Mouse (Mus musculus) neural tube, embryonic 13.5 days (tissue): ENCODE data around the gene Mpp3. TPM values are rescaled to one million over a fixed set of nuclear protein-coding genes. Genes with fewer than 3 reads are reported as not detected.

Experiments used
- ATAC-seq: fragments of 200-750 bp; cut with Nextera tagmentation; 2 replicates; pipeline ENCODE4 v1.8.0; 2017; ENCODE audit warnings: low read depth, mild to moderate bottlenecking, moderate TSS enrichment, moderate library complexity
- H3K27ac ChIP-seq: fragments of 300-500 bp; sonication (generic); replicated peaks from 2 replicates; pipeline ENCODE4 v1.5.1; 2015; ENCODE audit warnings: moderate library complexity, mild to moderate bottlenecking, inconsistent platforms
- H3K27me3 ChIP-seq: fragments of 300-500 bp; sonication (generic); 2 replicates; pipeline ENCODE4 v1.6.1; 2015; ENCODE audit warnings: mild to moderate bottlenecking, inconsistent platforms
- H3K36me3 ChIP-seq: fragments of 300-500 bp; sonication (generic); 2 replicates; pipeline ENCODE4 v1.6.1; 2015; ENCODE audit warnings: mild to moderate bottlenecking, inconsistent platforms
- H3K4me1 ChIP-seq: fragments of 300-500 bp; sonication (generic); replicated peaks from 2 replicates; pipeline ENCODE4 v1.6.1; 2015; ENCODE audit warnings: inconsistent platforms
- H3K4me2 ChIP-seq: fragments of 300-500 bp; sonication (generic); 2 replicates; pipeline ENCODE4 v1.6.1; 2015; ENCODE audit warnings: inconsistent platforms, mild to moderate bottlenecking, moderate library complexity
- H3K4me3 ChIP-seq: fragments of 300-500 bp; sonication (generic); 2 replicates; pipeline ENCODE4 v1.5.1; 2015; ENCODE audit warnings: mild to moderate bottlenecking, inconsistent platforms
- H3K9ac ChIP-seq: fragments of 300-500 bp; sonication (generic); 2 replicates; pipeline ENCODE4 v1.6.1; 2015; ENCODE audit warnings: moderate library complexity, mild to moderate bottlenecking, inconsistent platforms
- H3K9me3 ChIP-seq: fragments of 300-500 bp; sonication (generic); 2 replicates; pipeline ENCODE4 v1.6.1; 2016; ENCODE audit warnings: inconsistent platforms
- WGBS: fragments of 180-500 bp; shearing (Covaris S2); methylation state at CpG from one replicate; pipeline ENCODE4 v1.1.7; 2015; 5-methylcytosine and 5-hydroxymethylcytosine counted together
- polyA plus RNA-seq: library from polyadenylated mRNA; unstranded; fragments of >200 nt; fragmentation: Nextera tagmentation; extraction: Ambion mirVana; gene quantifications from 2 replicates; pipeline ENCODE4 v1.2.1, GENCODE M21; 2015

Mpp3 gene
- polyA plus RNA-seq, 1 experiment from 2014 or later, result 49.6 TPM

GRCm38 (mm10) chr11:102051954-102052353 is 23.7 kb upstream of the Mpp3 start:
- 0 out of 2 replicates have a peak, but pooled peaks cover under 1% of the 10 kb centered on the region for H3K27me3 ChIP-seq
- no peaks in the 10 kb centered on the region for H3K4me1 ChIP-seq
- no peak overlapping the region for H3K4me3 ChIP-seq
- H3K9ac ChIP-seq, result no peak overlapping the region
- WGBS, result 47% methylated on average over 4 of the region's 4 CpGs
- H3K9me3 ChIP-seq, result no peaks in the 10 kb centered on the region
- no peak for ATAC-seq
- H3K36me3 ChIP-seq, result no peaks in the 10 kb centered on the region
- no peak overlapping the region for H3K4me2 ChIP-seq
- no peak overlapping the region for H3K27ac ChIP-seq

DNA sequence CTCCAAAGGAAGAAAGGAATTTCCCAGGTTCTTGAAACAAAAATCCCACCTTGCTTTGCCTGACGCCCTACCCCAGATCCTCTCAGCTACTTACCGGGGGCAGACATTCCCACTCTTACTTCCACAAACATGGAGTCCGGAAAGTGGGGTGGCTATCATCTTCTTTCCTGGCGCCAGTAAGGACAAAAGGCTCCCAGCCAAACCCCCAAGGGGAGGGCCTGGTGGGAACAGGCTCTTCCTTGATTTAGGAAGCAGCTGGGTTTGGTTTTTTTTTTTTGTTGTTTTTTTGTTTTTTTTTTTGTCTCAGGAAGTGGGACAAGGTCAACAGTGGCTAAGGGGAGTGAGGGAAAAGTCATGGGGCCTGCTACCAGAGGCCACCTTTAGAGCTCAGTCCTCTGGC is 23.3 kb upstream of the Mpp3 start:
- WGBS, result 68% methylated on average over 4 of the region's 4 CpGs
- H3K4me2 ChIP-seq, result no peak overlapping the region
- H3K27me3 ChIP-seq, result no peaks in the 10 kb centered on the region
- no peak for ATAC-seq
- H3K9ac ChIP-seq, result no peak overlapping the region
- no peak overlapping the region for H3K27ac ChIP-seq
- H3K9me3 ChIP-seq, result no peaks in the 10 kb centered on the region
- H3K36me3 ChIP-seq, result no peaks in the 10 kb centered on the region
- no peak overlapping the region for H3K4me3 ChIP-seq
- no peaks in the 10 kb centered on the region for H3K4me1 ChIP-seq

DNA sequence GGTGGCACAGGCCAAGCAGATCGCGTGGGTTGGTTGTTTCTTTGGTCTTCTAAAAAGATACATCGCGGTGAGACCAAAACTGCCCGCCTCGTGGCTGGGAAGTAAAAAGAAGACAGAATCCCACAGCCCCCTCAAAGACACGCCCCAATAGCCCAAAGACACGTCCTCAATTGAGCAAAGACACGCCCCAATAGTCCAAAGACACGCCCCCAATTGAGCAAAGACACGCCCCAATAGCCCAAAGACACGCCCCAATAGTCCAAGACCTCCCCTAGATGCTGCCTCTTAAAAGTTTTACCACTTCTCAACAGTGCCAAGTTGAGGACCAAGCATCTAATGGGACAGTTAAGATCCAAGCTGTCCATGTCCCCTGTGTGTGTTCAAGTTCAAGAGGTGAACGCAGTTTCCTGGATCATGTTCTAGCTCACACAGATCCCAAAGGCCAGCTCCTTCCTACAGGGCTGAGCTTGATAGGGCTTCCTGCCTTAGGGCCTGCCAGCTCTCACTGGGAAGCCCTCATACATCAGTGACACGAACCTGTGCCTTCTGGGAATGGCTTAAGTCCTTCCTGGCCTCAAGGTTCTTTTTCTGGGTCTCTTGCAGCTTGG is 21.7 kb upstream of the Mpp3 start:
- H3K27ac ChIP-seq, result no peak overlapping the region
- ATAC-seq, result no peak
- WGBS, result 57% methylated on average over 14 of the region's 14 CpGs

DNA sequence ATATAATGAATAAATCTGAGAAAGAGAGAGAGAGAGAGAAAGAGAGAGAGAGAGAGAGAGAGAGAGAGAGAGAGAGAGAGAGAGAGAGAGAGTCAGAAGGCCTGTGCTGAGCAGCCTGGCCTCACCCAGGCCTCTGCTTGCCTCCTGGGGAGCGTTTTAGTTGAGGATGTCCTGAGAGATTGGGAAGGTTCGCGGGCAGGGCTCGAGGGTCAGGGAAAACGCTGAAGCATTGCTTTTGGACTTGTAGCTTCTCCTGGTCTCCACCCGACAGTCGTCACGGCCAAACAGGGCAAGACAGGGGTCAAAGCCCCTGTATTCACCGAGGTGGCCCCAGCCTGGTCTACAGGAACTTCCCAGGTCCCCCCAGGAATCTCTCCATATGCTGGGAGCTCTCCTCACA is 18.3 kb upstream of the Mpp3 start:
- no peak overlapping the region for H3K4me2 ChIP-seq
- H3K4me1 ChIP-seq, result no peaks in the 10 kb centered on the region
- H3K27ac ChIP-seq, result no peak overlapping the region
- H3K36me3 ChIP-seq, result no peaks in the 10 kb centered on the region
- H3K9ac ChIP-seq, result no peak overlapping the region
- H3K9me3 ChIP-seq, result peaks cover 10% of the 10 kb centered on the region
- H3K4me3 ChIP-seq, result no peak overlapping the region
- WGBS, result 83% methylated on average over 9 of the region's 9 CpGs
- no peaks in the 10 kb centered on the region for H3K27me3 ChIP-seq
- no peak for ATAC-seq

More for the DNA sequence above, 21.7 kb upstream of the Mpp3 start:
- H3K4me1 ChIP-seq, result no peaks in the 10 kb centered on the region
- H3K4me2 ChIP-seq, result no peak overlapping the region
- H3K9ac ChIP-seq, result no peak overlapping the region
- H3K9me3 ChIP-seq, result peaks cover 9% of the 10 kb centered on the region
- H3K4me3 ChIP-seq, result no peak overlapping the region
- no peaks in the 10 kb centered on the region for H3K36me3 ChIP-seq
- H3K27me3 ChIP-seq, result no peaks in the 10 kb centered on the region

- Histone ChIP-seq H3K9ac (no peak overlapping the region), H3K27ac (no peak overlapping the region), H3K27me3 (no peaks in the 10 kb centered on the region), H3K4me3 (no peak overlapping the region), H3K4me1 (no peaks in the 10 kb centered on the region), H3K36me3 (no peaks in the 10 kb centered on the region), H3K4me2 (no peak overlapping the region), H3K9me3 (peaks cover 10% of the 10 kb centered on the region)
- no peak for ATAC-seq
- WGBS, result 89% methylated on average over 7 of the region's 7 CpGs
Measured at GRCm38 (mm10) chr11:102044691-102045212, 16.5 kb upstream of the Mpp3 start.

DNA sequence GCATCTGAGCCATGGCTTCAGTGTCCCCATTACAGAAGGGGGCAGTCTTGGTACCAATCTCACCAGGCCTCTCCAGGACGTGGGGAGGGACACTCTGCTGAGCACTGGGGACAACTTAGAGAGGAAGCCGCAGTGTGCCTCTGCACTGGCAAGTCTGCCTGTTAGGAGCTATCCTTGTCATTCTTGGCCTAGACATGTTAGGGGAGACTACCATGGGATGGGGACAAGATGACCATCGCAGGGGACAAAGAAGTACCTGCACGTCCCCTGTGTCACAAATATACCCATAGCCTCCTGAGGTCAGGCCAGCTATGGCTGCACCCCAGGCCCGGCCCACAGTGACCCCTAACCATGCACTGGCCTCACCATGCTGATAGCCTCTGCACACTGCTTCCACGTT is 15.1 kb upstream of the Mpp3 start:
- no peak for ATAC-seq
- H3K27ac ChIP-seq, result no peak overlapping the region
- H3K4me3 ChIP-seq, result no peak overlapping the region
- H3K27me3 ChIP-seq, result no peaks in the 10 kb centered on the region
- no peaks in the 10 kb centered on the region for H3K4me1 ChIP-seq
- H3K36me3 ChIP-seq, result no peaks in the 10 kb centered on the region
- H3K4me2 ChIP-seq, result no peak overlapping the region
- peaks cover 10% of the 10 kb centered on the region for H3K9me3 ChIP-seq
- no peak overlapping the region for H3K9ac ChIP-seq
- 84% methylated on average over 6 of the region's 6 CpGs for WGBS

GRCm38 (mm10) chr11:102042971-102043370 is 14.7 kb upstream of the Mpp3 start:
- Histone ChIP-seq H3K36me3 (no peaks in the 10 kb centered on the region), H3K4me2 (no peak overlapping the region), H3K9me3 (peaks cover 10% of the 10 kb centered on the region), H3K27ac (no peak overlapping the region), H3K9ac (no peak overlapping the region), H3K4me3 (no peak overlapping the region), H3K4me1 (no peaks in the 10 kb centered on the region), H3K27me3 (no peaks in the 10 kb centered on the region)
- ATAC-seq, result no peak
- 89% methylated on average over 13 of the region's 14 CpGs for WGBS

GRCm38 (mm10) chr11:102041350-102041949 is 13.2 kb upstream of the Mpp3 start, which contains the start of gene Cd300lg:
TSS of gene Cd300lg (plus strand) at chr11:102041509.
- no peak within 1 kb of the TSS for H3K27ac ChIP-seq
- H3K9ac ChIP-seq, result no peak within 1 kb of the TSS
- no peaks in the 10 kb centered on the region for H3K27me3 ChIP-seq
- H3K4me2 ChIP-seq, result no peak within 1 kb of the TSS
- WGBS, result 54% methylated on average over 5 of the region's 5 CpGs
- H3K9me3 ChIP-seq, result peaks cover 10% of the 10 kb centered on the region
- no peak within 1 kb of the TSS for H3K4me3 ChIP-seq
- ATAC-seq, result no peak
- no peaks in the 10 kb centered on the region for H3K4me1 ChIP-seq
- H3K36me3 ChIP-seq, result no peaks in the 10 kb centered on the region

GRCm38 (mm10) chr11:102040646-102041045 is 12.4 kb upstream of the Mpp3 start:
- Histone ChIP-seq H3K27ac (no peak overlapping the region), H3K36me3 (no peaks in the 10 kb centered on the region), H3K27me3 (no peaks in the 10 kb centered on the region), H3K4me1 (no peaks in the 10 kb centered on the region), H3K4me2 (no peak overlapping the region), H3K9me3 (peaks cover 8% of the 10 kb centered on the region), H3K4me3 (no peak overlapping the region), H3K9ac (no peak overlapping the region)
- 64% methylated on average over 4 of the region's 4 CpGs for WGBS
- no peak for ATAC-seq

GRCm38 (mm10) chr11:102040138-102040524 is 11.9 kb upstream of the Mpp3 start:
- no peaks in the 10 kb centered on the region for H3K27me3 ChIP-seq
- WGBS, result under 1% methylated on average over 9 of the region's 9 CpGs
- no peak overlapping the region for H3K4me2 ChIP-seq
- H3K4me1 ChIP-seq, result peaks cover 1% of the 10 kb centered on the region; the same call in 1 of the 2 replicates
- H3K36me3 ChIP-seq, result no peaks in the 10 kb centered on the region
- H3K4me3 ChIP-seq, result no peak overlapping the region
- no peak overlapping the region for H3K27ac ChIP-seq
- peak; percentile 77 for ATAC-seq
- H3K9me3 ChIP-seq, result peaks cover 2% of the 10 kb centered on the region
- H3K9ac ChIP-seq, result no peak overlapping the region

DNA sequence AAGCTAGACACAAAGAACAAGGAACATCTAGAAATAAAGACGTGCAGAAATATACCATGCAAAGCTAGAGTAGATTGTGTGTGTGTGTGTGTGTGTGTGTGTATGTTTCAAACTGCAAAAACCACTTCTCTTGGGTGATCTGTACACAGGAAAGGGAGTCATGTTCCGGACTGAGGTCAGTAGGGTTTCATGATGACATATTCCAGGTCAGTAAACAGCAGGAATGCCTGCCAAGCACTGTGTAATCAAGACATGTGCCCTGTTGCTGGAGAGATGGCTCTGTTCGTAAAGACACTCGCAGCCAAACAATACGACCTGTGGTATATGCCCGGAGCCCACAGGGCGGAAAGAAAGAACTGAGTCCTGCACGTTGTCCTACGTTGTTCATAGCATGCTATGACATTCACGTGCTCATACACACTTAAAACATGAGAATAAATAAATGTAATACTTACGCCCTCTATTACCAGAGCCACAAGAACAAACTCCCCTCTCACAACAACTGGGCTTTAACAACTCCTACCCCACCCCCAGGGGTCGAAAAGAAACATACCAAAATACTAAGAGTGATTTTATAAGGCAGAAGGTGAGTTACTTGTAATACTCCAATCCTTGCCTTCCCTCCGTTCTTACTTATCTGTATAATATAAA is 11.4 kb upstream of the Mpp3 start:
- Histone ChIP-seq H3K9me3 (no peaks in the 10 kb centered on the region), H3K9ac (no peak overlapping the region), H3K36me3 (no peaks in the 10 kb centered on the region), H3K27ac (no peak overlapping the region), H3K4me3 (no peak overlapping the region), H3K4me2 (no peak overlapping the region), H3K4me1 (peaks cover 6% of the 10 kb centered on the region; the same call in 1 of the 2 replicates), H3K27me3 (no peaks in the 10 kb centered on the region)
- 43% methylated on average over 13 of the region's 13 CpGs for WGBS
- no peak for ATAC-seq

DNA sequence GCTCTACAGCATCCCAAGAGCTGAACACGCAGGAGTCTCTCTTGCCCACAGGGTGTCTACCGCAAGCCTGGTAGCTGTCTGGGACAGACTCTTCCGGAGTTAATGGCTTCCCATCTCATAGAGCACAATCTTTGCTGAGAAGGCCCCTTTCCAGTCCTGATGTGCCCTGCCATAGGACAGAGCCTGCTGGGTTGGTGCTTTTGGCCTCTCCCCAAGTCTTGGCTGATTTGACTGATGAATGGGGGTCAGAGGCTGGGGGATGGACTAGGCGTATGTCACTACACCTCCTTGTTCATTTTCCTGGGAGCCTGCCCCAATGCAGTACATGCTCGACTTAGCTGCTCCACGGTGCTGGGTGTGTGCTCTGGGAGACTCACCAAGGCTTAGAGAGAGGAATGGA is 9.5 kb upstream of the Mpp3 start:
- WGBS, result 71% methylated on average over 6 of the region's 6 CpGs
- H3K36me3 ChIP-seq, result no peaks in the 10 kb centered on the region
- H3K4me2 ChIP-seq, result no peak overlapping the region
- no peaks in the 10 kb centered on the region for H3K9me3 ChIP-seq
- no peaks in the 10 kb centered on the region for H3K27me3 ChIP-seq
- H3K4me1 ChIP-seq, result peaks cover 7% of the 10 kb centered on the region; the same call in 1 of the 2 replicates
- no peak for ATAC-seq
- no peak overlapping the region for H3K4me3 ChIP-seq
- no peak overlapping the region for H3K9ac ChIP-seq
- H3K27ac ChIP-seq, result no peak overlapping the region
